Mouse (Mus musculus): ENCODE measurements around the gene Dtl. TPM values are rescaled to one million over a fixed set of nuclear protein-coding genes. Genes with fewer than 3 reads are reported as not detected.
A peak's percentile ranks its signal among the peaks of the same experiment; 100 is the strongest.

The Dtl gene
- total RNA-seq (2014; fragmentation: Nextera tagmentation) (138 and 139 TPM in 2 replicates), total RNA-seq (2017) (58.0 and 65.2 TPM in 2 replicates), polyA plus RNA-seq (2012) (15.8 and 19.7 TPM in 2 replicates)

DNA sequence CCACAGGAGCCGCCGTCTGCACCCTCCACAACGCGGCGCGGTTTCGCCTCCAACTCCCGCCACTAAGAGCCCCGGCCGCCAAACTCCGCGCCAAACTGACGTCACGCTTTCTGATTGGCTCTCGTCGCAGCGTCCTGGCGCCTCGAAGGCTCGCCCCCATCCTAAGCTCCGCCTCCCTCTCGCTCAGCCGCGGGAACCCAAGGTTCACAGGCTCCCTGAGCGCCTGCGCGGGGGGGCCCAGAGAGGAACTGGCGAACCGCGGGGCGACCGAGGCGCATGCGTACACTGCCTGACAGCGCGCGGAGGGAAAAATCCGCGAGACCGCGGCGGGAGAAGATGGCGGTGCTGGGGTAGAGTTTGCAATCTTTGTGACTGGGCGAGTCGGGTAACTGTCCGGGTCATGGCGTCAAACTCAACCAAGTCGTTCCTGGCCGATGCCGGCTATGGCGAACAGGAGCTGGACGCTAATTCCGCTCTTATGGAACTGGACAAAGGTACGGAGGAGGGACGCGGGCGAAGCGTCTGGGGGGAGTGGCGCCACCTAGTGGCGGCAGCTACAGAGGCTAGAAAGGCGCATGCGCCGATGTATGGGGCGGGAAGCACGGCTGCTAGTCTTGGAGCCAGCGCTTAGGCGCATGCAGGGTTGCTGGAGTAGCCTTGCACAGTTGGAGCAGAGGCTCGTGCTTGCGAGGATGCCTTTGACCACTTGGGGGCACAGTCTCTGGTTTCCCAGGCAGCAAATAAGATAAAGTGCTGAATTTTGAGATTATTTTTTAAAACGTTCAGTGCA is at the start of gene Dtl, which contains the start of gene Ints7:
Gene Dtl, minus strand, starts transcription at position 87 of the 790 bp plus-strand sequence.
Gene Ints7, plus strand, starts transcription at position 179 of the 790 bp plus-strand sequence.
- peaks cover 9% of the 10 kb centered on the region for H3K9me3 ChIP-seq (replicated peaks)
- H3K4me3 ChIP-seq (ENCODE audit: low read depth, low read length), result peak within 1 kb of the TSS; percentile 87
- ATAC-seq (ENCODE audit: extremely low read depth, insufficient number of reproducible peaks, low FRiP score, poor library complexity, severe bottlenecking) (peak; percentile 86), DNase-seq (ENCODE audit: low spot score) (peak; percentile 96)
- H3K4me1 ChIP-seq (ENCODE audit: insufficient read depth, low read depth, low read length), result peaks cover 42% of the 10 kb centered on the region
- H3K36me3 ChIP-seq (replicated peaks), result peaks cover 44% of the 10 kb centered on the region
- TF ChIP-seq CTCF (IDR thresholded peaks at IDR 0.05; ENCODE audit: low read depth, low read length), result peak; percentile 97
- no peak for TF ChIP-seq GATA2 (IDR thresholded peaks at IDR 0.05; ENCODE audit: borderline replicate concordance, low read depth, low read length)
- no peaks in the 10 kb centered on the region for H3K27me3 ChIP-seq (ENCODE audit: insufficient read depth, low read length)

DNA sequence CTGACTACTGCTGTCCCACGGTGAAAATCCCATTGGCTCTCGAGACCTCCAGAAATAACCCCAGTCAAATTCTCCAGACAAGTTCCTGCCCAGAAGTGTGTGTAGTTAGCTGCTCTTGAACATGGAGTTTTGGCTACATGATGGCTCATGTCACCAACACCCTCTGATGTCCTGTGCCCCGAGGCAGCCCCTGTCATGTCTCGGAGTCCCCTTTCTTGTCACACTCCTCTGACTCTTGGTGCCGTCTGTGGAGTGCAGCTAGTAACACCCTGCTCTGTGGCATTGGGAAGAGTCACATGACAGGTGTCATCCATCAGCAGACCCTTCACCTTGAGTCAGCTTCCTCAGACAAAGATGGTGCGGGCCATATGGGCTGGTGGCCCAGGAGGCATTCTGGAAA is 49.7 kb upstream of the Dtl start:
- H3K4me1 ChIP-seq (ENCODE audit: insufficient read depth, low read depth, low read length), result peaks cover 3% of the 10 kb centered on the region; the same call in 1 of the 2 replicates
- peaks cover 2% of the 10 kb centered on the region for H3K27me3 ChIP-seq (ENCODE audit: insufficient read depth, low read length)
- H3K9me3 ChIP-seq (replicated peaks), result no peaks in the 10 kb centered on the region
- TF ChIP-seq CTCF (IDR thresholded peaks at IDR 0.05; ENCODE audit: low read depth, low read length) (no peak), GATA1 (IDR thresholded peaks at IDR 0.05; ENCODE audit: borderline replicate concordance, low read length) (no peak), GATA2 (IDR thresholded peaks at IDR 0.05; ENCODE audit: borderline replicate concordance, low read depth, low read length) (no peak), TAL1 (conservative IDR thresholded peaks at IDR 0.05; ENCODE audit: low read depth, low read length) (no peak), POLR2AphosphoS5 (IDR thresholded peaks at IDR 0.05; ENCODE audit: insufficient replicate concordance, low read depth, low read length) (no peak)
- no peak for DNase-seq (ENCODE audit: low spot score)
- ATAC-seq (ENCODE audit: extremely low read depth, insufficient number of reproducible peaks, low FRiP score, poor library complexity, severe bottlenecking), result no peak
- no peak overlapping the region for H3K4me3 ChIP-seq (ENCODE audit: low read depth, low read length)
- peaks cover 43% of the 10 kb centered on the region for H3K36me3 ChIP-seq (replicated peaks)

DNA sequence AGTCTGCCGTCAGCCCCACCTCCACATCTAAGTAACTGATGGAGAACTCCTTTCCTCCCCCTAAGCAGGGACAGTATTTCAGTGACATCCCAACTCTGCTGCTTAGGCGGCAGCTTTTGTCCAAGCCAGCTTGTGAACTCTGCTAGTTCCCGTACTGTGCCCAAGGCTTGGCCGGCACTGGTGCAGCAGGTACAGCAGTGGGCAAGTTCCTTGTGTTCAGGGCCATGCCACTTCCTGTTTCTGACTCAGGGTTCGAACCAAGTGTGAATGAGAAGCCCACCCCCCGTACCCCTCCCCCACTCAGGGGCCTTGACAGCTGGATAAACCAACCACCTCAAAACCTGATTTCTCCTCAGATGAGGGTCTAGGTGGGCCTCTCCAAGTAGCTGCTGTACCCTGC is 49.1 kb upstream of the Dtl start:
- DNase-seq (ENCODE audit: low spot score), result no peak
- TF ChIP-seq GATA1 (IDR thresholded peaks at IDR 0.05; ENCODE audit: borderline replicate concordance, low read length) (no peak), TAL1 (conservative IDR thresholded peaks at IDR 0.05; ENCODE audit: low read depth, low read length) (no peak), POLR2AphosphoS5 (IDR thresholded peaks at IDR 0.05; ENCODE audit: insufficient replicate concordance, low read depth, low read length) (no peak), CTCF (IDR thresholded peaks at IDR 0.05; ENCODE audit: low read depth, low read length) (no peak), GATA2 (IDR thresholded peaks at IDR 0.05; ENCODE audit: borderline replicate concordance, low read depth, low read length) (no peak)
- Histone ChIP-seq H3K4me3 (ENCODE audit: low read depth, low read length) (no peak overlapping the region), H3K4me1 (ENCODE audit: insufficient read depth, low read depth, low read length) (peaks cover 3% of the 10 kb centered on the region; the same call in 1 of the 2 replicates), H3K27me3 (ENCODE audit: insufficient read depth, low read length) (peaks cover 2% of the 10 kb centered on the region), H3K36me3 (replicated peaks) (peaks cover 48% of the 10 kb centered on the region), H3K9me3 (replicated peaks) (no peaks in the 10 kb centered on the region)
- ATAC-seq (ENCODE audit: extremely low read depth, insufficient number of reproducible peaks, low FRiP score, poor library complexity, severe bottlenecking), result no peak

DNA sequence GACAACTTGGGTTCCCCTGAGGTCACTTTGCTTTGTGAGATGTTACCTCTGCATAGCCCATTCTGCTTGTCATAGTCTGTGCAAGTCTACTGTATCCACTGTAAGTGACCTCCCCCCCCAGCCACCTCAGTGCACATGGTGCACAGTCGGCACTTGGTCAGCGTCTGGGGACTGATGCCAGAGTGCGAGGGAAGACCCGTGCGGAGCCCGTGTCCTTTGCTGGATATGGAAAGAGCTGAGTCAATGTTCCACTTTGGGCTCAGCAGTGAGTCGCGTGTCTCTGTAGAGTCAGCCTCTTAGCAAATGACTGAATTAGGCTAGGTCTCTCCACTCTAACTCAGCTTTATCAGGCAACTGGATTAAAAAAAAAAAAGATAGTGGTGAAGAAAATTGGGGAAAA is 47.5 kb upstream of the Dtl start:
- DNase-seq (ENCODE audit: low spot score), result no peak
- no peak for TF ChIP-seq TAL1 (conservative IDR thresholded peaks at IDR 0.05; ENCODE audit: low read depth, low read length)
- no peak for TF ChIP-seq GATA2 (IDR thresholded peaks at IDR 0.05; ENCODE audit: borderline replicate concordance, low read depth, low read length)
- TF ChIP-seq GATA1 (IDR thresholded peaks at IDR 0.05; ENCODE audit: borderline replicate concordance, low read length), result no peak
- TF ChIP-seq CTCF (IDR thresholded peaks at IDR 0.05; ENCODE audit: low read depth, low read length), result no peak
- TF ChIP-seq POLR2AphosphoS5 (IDR thresholded peaks at IDR 0.05; ENCODE audit: insufficient replicate concordance, low read depth, low read length), result no peak
- peaks cover 65% of the 10 kb centered on the region for H3K36me3 ChIP-seq (replicated peaks)
- no peaks in the 10 kb centered on the region for H3K9me3 ChIP-seq (replicated peaks)
- ATAC-seq (ENCODE audit: extremely low read depth, insufficient number of reproducible peaks, low FRiP score, poor library complexity, severe bottlenecking), result no peak; the same call in 1 of the 2 replicates
- H3K27me3 ChIP-seq (ENCODE audit: insufficient read depth, low read length), result peaks cover 2% of the 10 kb centered on the region
- peaks cover 3% of the 10 kb centered on the region; the same call in 1 of the 2 replicates for H3K4me1 ChIP-seq (ENCODE audit: insufficient read depth, low read depth, low read length)
- H3K4me3 ChIP-seq (ENCODE audit: low read depth, low read length), result no peak overlapping the region

DNA sequence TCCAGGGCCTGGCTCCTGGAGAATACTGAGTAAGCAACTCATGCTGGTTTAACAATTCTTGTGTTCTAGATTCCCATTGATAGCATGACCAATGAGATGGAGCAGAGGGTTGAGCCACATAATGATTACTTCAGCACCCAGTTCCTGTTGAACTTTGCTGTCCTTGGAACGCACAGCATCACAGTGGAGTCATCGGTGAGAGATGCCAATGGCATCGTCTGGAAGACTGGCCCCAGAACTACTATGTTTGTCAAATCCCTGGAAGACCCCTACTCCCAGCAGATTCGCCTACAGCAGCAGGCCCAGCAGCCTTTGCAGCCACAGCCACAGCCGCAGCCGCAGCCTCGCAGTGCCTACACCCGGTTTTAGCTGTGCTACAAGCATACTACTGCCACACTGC is 45.8 kb upstream of the Dtl start:
- TF ChIP-seq CTCF (IDR thresholded peaks at IDR 0.05; ENCODE audit: low read depth, low read length), result no peak
- TF ChIP-seq TAL1 (conservative IDR thresholded peaks at IDR 0.05; ENCODE audit: low read depth, low read length), result no peak
- TF ChIP-seq GATA1 (IDR thresholded peaks at IDR 0.05; ENCODE audit: borderline replicate concordance, low read length), result no peak
- Histone ChIP-seq H3K36me3 (replicated peaks) (peaks cover 82% of the 10 kb centered on the region), H3K27me3 (ENCODE audit: insufficient read depth, low read length) (no peaks in the 10 kb centered on the region; the same call in 1 of the 2 replicates), H3K4me1 (ENCODE audit: insufficient read depth, low read depth, low read length) (peaks cover 3% of the 10 kb centered on the region; the same call in 1 of the 2 replicates), H3K4me3 (ENCODE audit: low read depth, low read length) (no peak overlapping the region), H3K9me3 (replicated peaks) (no peaks in the 10 kb centered on the region)
- no peak for DNase-seq (ENCODE audit: low spot score)
- no peak for ATAC-seq (ENCODE audit: extremely low read depth, insufficient number of reproducible peaks, low FRiP score, poor library complexity, severe bottlenecking)

DNA sequence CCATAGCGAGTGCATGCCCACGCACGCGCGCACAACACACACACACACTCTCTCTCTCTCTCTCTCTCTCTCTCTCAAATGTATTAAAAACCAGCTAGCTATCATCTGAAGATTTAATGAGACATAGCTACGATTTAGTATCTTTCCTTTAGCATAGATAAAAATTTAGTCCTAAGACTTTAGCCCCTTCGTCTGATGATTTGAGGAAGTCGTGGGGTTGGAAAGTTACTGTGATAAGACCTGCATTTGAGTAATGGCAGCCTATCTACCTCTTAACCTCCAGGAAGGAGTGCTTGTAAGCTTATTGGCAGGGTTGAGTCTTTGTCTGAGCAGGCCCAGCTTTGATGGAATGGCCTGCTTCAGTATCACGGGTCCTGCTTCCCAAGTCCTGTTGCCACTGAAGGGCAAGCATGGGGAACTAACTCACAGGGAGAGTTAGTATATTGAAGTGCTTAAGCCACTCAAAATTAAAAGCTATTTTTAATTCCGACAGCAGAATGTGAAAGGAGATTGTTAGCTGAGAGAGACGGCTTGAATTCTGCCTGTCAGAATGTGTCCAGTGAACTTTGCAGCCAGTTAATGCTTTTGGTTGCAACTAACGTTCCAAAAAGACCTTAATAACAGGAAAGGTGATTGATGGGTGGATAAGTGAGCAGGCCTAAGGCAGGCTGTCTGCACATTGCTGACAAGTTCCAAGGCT is 42.9 kb upstream of the Dtl start:
- Histone ChIP-seq H3K9me3 (replicated peaks) (no peaks in the 10 kb centered on the region), H3K4me3 (ENCODE audit: low read depth, low read length) (no peak overlapping the region), H3K4me1 (ENCODE audit: insufficient read depth, low read depth, low read length) (no peaks in the 10 kb centered on the region), H3K27me3 (ENCODE audit: insufficient read depth, low read length) (no peaks in the 10 kb centered on the region), H3K36me3 (replicated peaks) (peaks cover 98% of the 10 kb centered on the region)
- no peak for DNase-seq (ENCODE audit: low spot score)
- TF ChIP-seq GATA1 (IDR thresholded peaks at IDR 0.05; ENCODE audit: borderline replicate concordance, low read length) (no peak), POLR2AphosphoS5 (IDR thresholded peaks at IDR 0.05; ENCODE audit: insufficient replicate concordance, low read depth, low read length) (no peak), TAL1 (conservative IDR thresholded peaks at IDR 0.05; ENCODE audit: low read depth, low read length) (no peak), CTCF (IDR thresholded peaks at IDR 0.05; ENCODE audit: low read depth, low read length) (no peak), GATA2 (IDR thresholded peaks at IDR 0.05; ENCODE audit: borderline replicate concordance, low read depth, low read length) (no peak)
- no peak for ATAC-seq (ENCODE audit: extremely low read depth, insufficient number of reproducible peaks, low FRiP score, poor library complexity, severe bottlenecking)
